Mouse (Mus musculus): ENCODE results near the gene Rnf114.

GRCm38 (mm10) chr2:167510485-167510884 lies 18.0 kb downstream of the Rnf114 start:
- TF ChIP-seq CTCF (IDR thresholded peaks at IDR 0.05; ENCODE audit: low read depth, low read length) (no peak), POLR2A (IDR thresholded peaks at IDR 0.05; ENCODE audit: extremely low read depth, insufficient read depth, low read length) (no peak)
